Mouse (Mus musculus) neural tube, embryonic 15.5 days (tissue): ENCODE data around the gene Hes6. TPM values are rescaled to one million over a fixed set of nuclear protein-coding genes. Genes with fewer than 3 reads are reported as not detected.

ENCODE experiments used
- ATAC-seq: fragments of 200-750 bp; cut with Nextera tagmentation; 2 replicates; pipeline ENCODE4 v1.8.0; 2017; ENCODE audit warnings: mild to moderate bottlenecking, moderate TSS enrichment, moderate library complexity; ENCODE audit not compliant: low FRiP score
- H3K27ac ChIP-seq: fragments of 300-500 bp; sonication (generic); replicated peaks from 2 replicates; pipeline ENCODE4 v1.5.1; 2015; ENCODE audit warnings: mild to moderate bottlenecking, inconsistent platforms
- H3K27me3 ChIP-seq: fragments of 300-500 bp; sonication (generic); replicated peaks from 2 replicates; pipeline ENCODE4 v1.6.1; 2015; ENCODE audit warnings: inconsistent platforms
- H3K36me3 ChIP-seq: fragments of 300-500 bp; sonication (generic); 2 replicates; pipeline ENCODE4 v1.6.1; 2015; ENCODE audit warnings: inconsistent platforms
- H3K4me1 ChIP-seq: fragments of 300-500 bp; sonication (generic); 2 replicates; pipeline ENCODE4 v1.6.1; 2015; ENCODE audit warnings: inconsistent platforms
- H3K4me2 ChIP-seq: fragments of 300-500 bp; sonication (generic); 2 replicates; pipeline ENCODE4 v1.6.1; 2015; ENCODE audit warnings: inconsistent platforms, mild to moderate bottlenecking, moderate library complexity
- H3K4me3 ChIP-seq: fragments of 300-500 bp; sonication (generic); replicated peaks from 2 replicates; pipeline ENCODE4 v1.5.1; 2015; ENCODE audit warnings: mild to moderate bottlenecking, inconsistent platforms
- H3K9ac ChIP-seq: fragments of 300-500 bp; sonication (generic); replicated peaks from 2 replicates; pipeline ENCODE4 v1.6.1; 2015; ENCODE audit warnings: mild to moderate bottlenecking, inconsistent platforms
- H3K9me3 ChIP-seq: fragments of 300-500 bp; sonication (generic); replicated peaks from 2 replicates; pipeline ENCODE4 v1.6.1; 2016; ENCODE audit warnings: inconsistent platforms
- WGBS: fragments of 180-500 bp; shearing (Covaris S2); methylation state at CpG from one replicate; pipeline ENCODE4 v1.1.7; 2015; ENCODE audit warnings: mixed read lengths; 5-methylcytosine and 5-hydroxymethylcytosine counted together
- polyA plus RNA-seq: library from polyadenylated mRNA; unstranded; fragments of >200 nt; fragmentation: Nextera tagmentation; extraction: Ambion mirVana; gene quantifications from 2 replicates; pipeline ENCODE4 v1.2.1, GENCODE M21; 2015

Hes6 gene
- polyA plus RNA-seq, 1 experiment from 2014 or later = 114 TPM

DNA sequence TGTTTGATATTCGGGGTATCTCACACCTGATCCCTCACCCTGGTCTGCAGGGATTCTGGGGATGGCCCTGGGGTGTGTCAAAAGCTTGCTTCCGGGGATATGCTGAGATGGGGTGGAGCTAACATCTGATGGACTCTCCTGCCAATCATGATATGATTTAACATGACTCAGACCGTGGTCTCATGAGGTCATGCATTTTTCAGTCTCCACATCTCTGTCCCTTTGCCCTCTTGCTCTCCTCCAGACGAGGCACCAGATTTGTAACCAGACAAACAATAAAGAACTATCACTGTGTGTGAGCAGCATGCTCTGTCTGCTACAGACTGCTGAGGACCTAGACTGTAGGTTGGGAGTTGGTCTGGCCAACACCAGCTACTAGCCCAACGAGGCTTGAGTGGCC, 51.7 kb downstream of the Hes6 start:
- Histone ChIP-seq H3K9ac (no peak overlapping the region), H3K27me3 (peaks cover 16% of the 10 kb centered on the region), H3K4me3 (no peak overlapping the region), H3K4me1 (peaks cover 10% of the 10 kb centered on the region), H3K4me2 (no peak overlapping the region), H3K9me3 (no peaks in the 10 kb centered on the region), H3K36me3 (no peaks in the 10 kb centered on the region), H3K27ac (no peak overlapping the region)
- ATAC-seq = no peak
- WGBS = 82% methylated on average over 5 of the region's 5 CpGs

Other genes starting within 250 kb of the Hes6 start
- gene Ramp1, start 234.2 kb downstream of the Hes6 start, polyA plus RNA-seq = 16.1 and 21.3 TPM in 2 replicates
- gene Ube2f, start 163.7 kb downstream of the Hes6 start, polyA plus RNA-seq = 58.6 and 63.2 TPM in 2 replicates
- gene Scly, start 115.7 kb downstream of the Hes6 start, polyA plus RNA-seq = 16.3 and 16.6 TPM in 2 replicates
- gene Espnl, start 92.0 kb downstream of the Hes6 start, polyA plus RNA-seq = 0.08 and 0.09 TPM in 2 replicates
- 0.24 and 0.26 TPM in 2 replicates for gene Klhl30, start 63.0 kb downstream of the Hes6 start, polyA plus RNA-seq
- gene Erfe, start 47.6 kb downstream of the Hes6 start, polyA plus RNA-seq = 0.06 and 1.2 TPM in 2 replicates
- 144 and 149 TPM in 2 replicates for gene Ilkap, start 15.2 kb downstream of the Hes6 start, polyA plus RNA-seq
- gene Per2, start 45.3 kb upstream of the Hes6 start, polyA plus RNA-seq = 4.9 and 5.3 TPM in 2 replicates
- gene Traf3ip1, start 80.6 kb upstream of the Hes6 start, polyA plus RNA-seq = 10.0 and 10.3 TPM in 2 replicates
- gene Asb1, start 126.5 kb upstream of the Hes6 start, polyA plus RNA-seq = 12.0 and 13.4 TPM in 2 replicates